Mouse (Mus musculus) olfactory bulb, adult 2 months (tissue): ENCODE results near the gene Tmcc2.

ENCODE experiments used
- CTCF ChIP-seq: fragments of 200-500 bp; IDR thresholded peaks from 2 replicates; pipeline ENCODE4 v1.5.1; 2012; ENCODE audit warnings: low read depth, mild to moderate bottlenecking, low read length, moderate library complexity; ENCODE audit not compliant: insufficient read depth
- POLR2A ChIP-seq: fragments of 200-500 bp; IDR thresholded peaks from 2 replicates; pipeline ENCODE4 v1.6.1; 2012; ENCODE audit warnings: mild to moderate bottlenecking, low read depth, low read length, moderate library complexity; ENCODE audit not compliant: insufficient read depth

- TF ChIP-seq CTCF (no peak), POLR2A (no peak)
These were observed 19.6 kb downstream of the Tmcc2 start for GRCm38 (mm10) chr1:132371298-132372081.
